Mouse (Mus musculus) embryo, embryonic 11.5 days (tissue): ENCODE data around the gene 1110017D15Rik.

Source experiments
- DNase-seq: peaks from one replicate; pipeline ENCODE4 v3.0.0-alpha.2; 2012; ENCODE audit warnings: low read depth, low spot score

1110017D15Rik gene

GRCm38 (mm10) chr4:41513714-41514113, 3.4 kb downstream of the 1110017D15Rik start:
- DNase-seq: no peak

- DNase-seq: no peak
These were observed 3.8 kb downstream of the 1110017D15Rik start for GRCm38 (mm10) chr4:41513309-41513708.

GRCm38 (mm10) chr4:41507998-41508397, 9.1 kb downstream of the 1110017D15Rik start:
- DNase-seq: no peak

- DNase-seq: no peak
These were observed 9.7 kb downstream of the 1110017D15Rik start for GRCm38 (mm10) chr4:41507326-41507924.

GRCm38 (mm10) chr4:41506906-41507305, 10.2 kb downstream of the 1110017D15Rik start:
- peak; percentile 82 for DNase-seq

GRCm38 (mm10) chr4:41506156-41506555, 11.0 kb downstream of the 1110017D15Rik start:
- DNase-seq: no peak

GRCm38 (mm10) chr4:41505131-41505551, 12.0 kb downstream of the 1110017D15Rik start:
- no peak for DNase-seq

- no peak for DNase-seq
These were observed 12.8 kb downstream of the 1110017D15Rik start for GRCm38 (mm10) chr4:41504325-41504724.

- peak; percentile 91 for DNase-seq
These were observed 14.1 kb downstream of the 1110017D15Rik start, which contains the start of gene AI464131 for GRCm38 (mm10) chr4:41502986-41503412. TSS of gene AI464131 (minus strand) at chr4:41503076.

- no peak for DNase-seq
These were observed 14.8 kb downstream of the 1110017D15Rik start for GRCm38 (mm10) chr4:41502171-41502940.

- DNase-seq: no peak
These were observed 16.3 kb downstream of the 1110017D15Rik start for GRCm38 (mm10) chr4:41500787-41501186.

- no peak for DNase-seq
These were observed 17.5 kb downstream of the 1110017D15Rik start for GRCm38 (mm10) chr4:41499619-41500018.

GRCm38 (mm10) chr4:41498921-41499391, 18.2 kb downstream of the 1110017D15Rik start:
- no peak for DNase-seq

- no peak for DNase-seq
These were observed 18.9 kb downstream of the 1110017D15Rik start for GRCm38 (mm10) chr4:41497995-41498845.

GRCm38 (mm10) chr4:41497579-41497978, 19.6 kb downstream of the 1110017D15Rik start:
- DNase-seq: no peak

- no peak for DNase-seq
These were observed 20.1 kb downstream of the 1110017D15Rik start for GRCm38 (mm10) chr4:41497046-41497445.

GRCm38 (mm10) chr4:41495850-41496249, 21.3 kb downstream of the 1110017D15Rik start:
- no peak for DNase-seq

GRCm38 (mm10) chr4:41495076-41495475, 22.1 kb downstream of the 1110017D15Rik start:
- DNase-seq: no peak

- DNase-seq: no peak
These were observed 22.8 kb downstream of the 1110017D15Rik start for GRCm38 (mm10) chr4:41494378-41494777.

- DNase-seq: no peak
These were observed 23.5 kb downstream of the 1110017D15Rik start for GRCm38 (mm10) chr4:41493464-41494116.

- DNase-seq: no peak
These were observed 24.2 kb downstream of the 1110017D15Rik start for GRCm38 (mm10) chr4:41492951-41493350.
